Mouse (Mus musculus) gastrocnemius, adult 8-10 months (tissue): ENCODE measurements around the gene Vps13a. TPM values are rescaled to one million over a fixed set of nuclear protein-coding genes. Genes with fewer than 3 reads are reported as not detected.

Experiments used
- DNase-seq, 2 experiments: peaks; one replicate each; pipeline ENCODE4 v3.0.0; 2022; ENCODE audit warnings: low spot score in 2 of 2
- total RNA-seq, 4 experiments: library from RNA; stranded (reverse); gene quantifications; 2 replicates each; pipeline ENCODE4 v1.2.4; 2022

Gene Vps13a
- total RNA-seq, 4 experiments from 2014 or later = 23.9 to 36.7 (median 27.1) TPM

DNA sequence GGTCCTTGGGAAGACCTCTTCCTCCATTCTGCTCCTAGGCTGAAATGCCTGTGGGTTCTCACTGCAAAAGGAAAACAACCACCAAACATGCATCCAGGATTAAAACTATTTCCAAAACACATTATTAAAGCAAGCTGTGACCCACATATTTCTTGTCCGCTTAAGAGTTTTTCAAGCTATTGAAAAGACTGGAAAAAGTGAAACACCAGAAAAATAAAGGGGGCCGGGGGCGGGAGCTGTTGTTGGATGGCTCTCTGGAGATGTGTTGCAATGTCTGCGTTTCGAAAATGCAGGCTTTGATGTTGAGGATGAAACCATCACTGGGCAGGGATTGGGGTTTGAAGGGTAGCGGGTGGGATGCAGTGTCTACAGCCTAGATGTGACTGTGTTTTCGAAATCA lies 196.2 kb downstream of the Vps13a start:
- no peak for DNase-seq

DNA sequence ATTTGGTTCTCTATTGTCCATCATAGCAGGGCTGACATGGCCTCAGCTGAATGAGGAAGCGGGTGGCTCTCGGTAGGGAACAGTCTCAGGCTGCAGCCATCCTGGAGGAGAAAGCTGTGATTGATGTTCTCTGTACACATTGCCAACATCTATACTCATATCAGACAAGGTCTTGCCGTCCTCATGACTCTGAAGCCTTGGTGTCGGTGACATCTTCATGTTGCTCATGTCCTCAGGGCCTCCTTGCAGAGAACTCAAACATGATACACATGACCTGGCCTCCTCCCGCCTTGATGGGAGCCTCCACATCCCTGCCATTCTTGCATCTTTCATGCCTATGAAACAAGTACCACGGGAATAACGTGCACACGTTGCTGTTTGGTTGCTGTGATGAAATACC lies 200.2 kb downstream of the Vps13a start:
- no peak for DNase-seq

DNA sequence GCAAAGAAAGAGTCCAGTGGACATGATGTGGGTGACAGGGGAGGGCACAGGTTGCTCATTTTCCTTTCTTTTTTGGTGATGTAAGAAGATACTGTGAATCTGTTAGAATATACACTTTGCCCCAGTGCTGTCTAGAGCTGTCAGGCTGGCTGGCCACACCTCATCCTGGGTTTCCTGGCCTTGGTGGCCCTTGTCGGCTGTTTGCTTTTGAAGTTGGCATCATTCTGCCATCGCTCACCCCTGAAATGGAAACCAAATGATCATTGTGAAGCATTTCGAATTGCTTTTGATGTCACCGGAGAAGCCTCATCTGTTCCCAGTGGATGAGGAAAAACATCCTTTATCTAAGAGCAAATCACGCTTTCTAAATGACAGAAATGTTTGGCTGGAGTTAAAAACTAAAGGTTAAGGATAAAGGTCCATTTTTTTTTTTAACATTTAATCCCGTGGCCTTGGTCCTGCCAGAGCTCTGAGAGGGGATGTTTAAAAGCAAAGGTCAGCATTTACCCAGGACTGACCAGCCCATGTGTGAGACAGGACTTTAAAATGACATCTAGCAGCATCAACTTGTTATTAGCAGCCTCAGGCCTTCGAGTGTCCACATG lies 201.0 kb downstream of the Vps13a start:
- DNase-seq = no peak

DNA sequence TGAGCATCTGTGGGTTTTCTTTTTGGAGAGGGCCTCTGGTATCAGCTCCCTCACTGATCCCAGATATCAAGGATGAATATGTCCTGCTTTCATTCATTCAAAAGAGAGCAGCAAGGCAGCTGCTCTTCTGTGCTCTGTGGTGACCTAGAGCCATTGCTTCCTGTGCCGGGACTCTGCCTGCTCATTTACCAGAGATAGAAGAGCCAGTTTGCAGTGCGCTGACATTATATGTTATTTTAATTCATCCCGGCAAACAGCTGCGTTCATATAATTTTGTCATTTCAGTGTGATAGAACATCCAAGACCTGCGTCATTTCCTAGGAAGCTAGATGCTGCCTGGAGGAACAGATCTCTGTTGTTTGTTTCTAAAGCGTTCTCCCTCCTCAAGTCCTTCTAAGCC lies 203.9 kb downstream of the Vps13a start:
- no peak for DNase-seq

Other genes with a start within 250 kb of the Vps13a start
- not detected for gene Foxb2, start 92.9 kb upstream of the Vps13a start, total RNA-seq
- 1 to 10 TPM; 3.5 to 8.0 (median 5.6) TPM for gene Prune2, start 175.2 kb upstream of the Vps13a start, total RNA-seq